Mouse (Mus musculus): ENCODE results near the gene Batf2. TPM values are rescaled to one million over a fixed set of nuclear protein-coding genes. Genes with fewer than 3 reads are reported as not detected.

The Batf2 gene
- polyA plus RNA-seq (2015; fragmentation: Nextera tagmentation; extraction: Ambion mirVana): 0.23 TPM in 1 of 2 replicates, not detected in the other

GRCm38 (mm10) chr19:6140678-6141393, at the start of gene Batf2:
Gene Batf2, plus strand, starts transcription at chr19:6140983.
- Histone ChIP-seq H3K4me2 (peak within 1 kb of the TSS; percentile 78), H3K4me1 (peaks cover 10% of the 10 kb centered on the region), H3K36me3 (peaks cover 20% of the 10 kb centered on the region), H3K9me3 (no peaks in the 10 kb centered on the region), H3K9ac (peak within 1 kb of the TSS; percentile 86), H3K27ac (peak within 1 kb of the TSS; percentile 97), H3K27me3 (no peaks in the 10 kb centered on the region), H3K4me3 (peak within 1 kb of the TSS; percentile 67)
- WGBS: under 1% methylated on average over 67 of the region's 68 CpGs
- ATAC-seq (ENCODE audit: insufficient number of reproducible peaks, insufficient read depth, low FRiP score, low TSS enrichment, low read depth): peak; percentile 90

- Histone ChIP-seq H3K4me3 (no peak within 1 kb of the TSS), H3K9me3 (no peaks in the 10 kb centered on the region)
These were observed 46.7 kb upstream of the Batf2 start, which contains the start of gene AC131692.1 for GRCm38 (mm10) chr19:6094119-6094518. Gene AC131692.1, plus strand, starts transcription at chr19:6094419.

GRCm38 (mm10) chr19:6097847-6098246, 42.9 kb upstream of the Batf2 start:
- H3K4me3 ChIP-seq: no peak overlapping the region
- ATAC-seq (ENCODE audit: insufficient number of reproducible peaks, insufficient read depth, low FRiP score, low TSS enrichment, low read depth): no peak
- H3K27me3 ChIP-seq: no peaks in the 10 kb centered on the region
- H3K27ac ChIP-seq: no peak overlapping the region
- peaks cover 48% of the 10 kb centered on the region for H3K36me3 ChIP-seq
- 82% methylated on average over 3 of the region's 3 CpGs for WGBS
- H3K9ac ChIP-seq: no peak overlapping the region
- peaks cover 7% of the 10 kb centered on the region; the same call in 1 of the 2 replicates for H3K4me1 ChIP-seq
- H3K4me2 ChIP-seq: no peak overlapping the region
- H3K9me3 ChIP-seq: no peaks in the 10 kb centered on the region

More at GRCm38 (mm10) chr19:6094119-6094518, 46.7 kb upstream of the Batf2 start, which contains the start of gene AC131692.1:
- Histone ChIP-seq H3K36me3 (peaks cover 79% of the 10 kb centered on the region), H3K4me2 (no peak within 1 kb of the TSS), H3K27ac (no peak within 1 kb of the TSS), H3K4me1 (no peaks in the 10 kb centered on the region), H3K27me3 (no peaks in the 10 kb centered on the region), H3K9ac (0 out of 2 replicates have a peak within 1 kb of the TSS, but pooled peaks have one; percentile 11)
- WGBS: 92% methylated on average over 7 of the region's 7 CpGs
- ATAC-seq (ENCODE audit: insufficient number of reproducible peaks, insufficient read depth, low FRiP score, low TSS enrichment, low read depth): no peak

- H3K9ac ChIP-seq: no peak overlapping the region
- peaks cover 7% of the 10 kb centered on the region; the same call in 1 of the 2 replicates for H3K4me1 ChIP-seq
- no peaks in the 10 kb centered on the region for H3K9me3 ChIP-seq
- no peaks in the 10 kb centered on the region for H3K27me3 ChIP-seq
- no peak overlapping the region for H3K4me3 ChIP-seq
- H3K27ac ChIP-seq: no peak overlapping the region
- H3K36me3 ChIP-seq: peaks cover 19% of the 10 kb centered on the region; the same call in 1 of the 2 replicates
- no peak overlapping the region for H3K4me2 ChIP-seq
- no peak for ATAC-seq (ENCODE audit: insufficient number of reproducible peaks, insufficient read depth, low FRiP score, low TSS enrichment, low read depth)
- 16% methylated on average over 6 of the region's 6 CpGs for WGBS
These were observed 39.6 kb upstream of the Batf2 start for GRCm38 (mm10) chr19:6101186-6101585.

- H3K4me1 ChIP-seq: peaks cover 7% of the 10 kb centered on the region; the same call in 1 of the 2 replicates
- H3K9ac ChIP-seq: no peak overlapping the region
- ATAC-seq (ENCODE audit: insufficient number of reproducible peaks, insufficient read depth, low FRiP score, low TSS enrichment, low read depth): peak; percentile 68; the same call in 1 of the 2 replicates
- no peak overlapping the region for H3K4me2 ChIP-seq
- no peaks in the 10 kb centered on the region for H3K9me3 ChIP-seq
- 78% methylated on average over 6 of the region's 6 CpGs for WGBS
- no peak overlapping the region for H3K4me3 ChIP-seq
- no peaks in the 10 kb centered on the region for H3K27me3 ChIP-seq
- H3K27ac ChIP-seq: no peak overlapping the region
- H3K36me3 ChIP-seq: peaks cover 13% of the 10 kb centered on the region; the same call in 1 of the 2 replicates
These were observed 38.5 kb upstream of the Batf2 start for GRCm38 (mm10) chr19:6102169-6102853.

GRCm38 (mm10) chr19:6104476-6104875, 36.3 kb upstream of the Batf2 start:
- Histone ChIP-seq H3K4me3 (no peak overlapping the region), H3K4me1 (peaks cover 7% of the 10 kb centered on the region; the same call in 1 of the 2 replicates), H3K27me3 (no peaks in the 10 kb centered on the region), H3K36me3 (0 out of 2 replicates have a peak, but pooled peaks cover 1% of the 10 kb centered on the region), H3K27ac (no peak overlapping the region), H3K9ac (no peak overlapping the region), H3K9me3 (no peaks in the 10 kb centered on the region), H3K4me2 (no peak overlapping the region)
- WGBS: 81% methylated on average over 4 of the region's 4 CpGs
- no peak for ATAC-seq (ENCODE audit: insufficient number of reproducible peaks, insufficient read depth, low FRiP score, low TSS enrichment, low read depth)

- ATAC-seq (ENCODE audit: insufficient number of reproducible peaks, insufficient read depth, low FRiP score, low TSS enrichment, low read depth): no peak
- 81% methylated on average over 7 of the region's 7 CpGs for WGBS
These were observed 35.2 kb upstream of the Batf2 start, which contains the start of gene Naaladl1 for GRCm38 (mm10) chr19:6105586-6105985. Gene Naaladl1, plus strand, starts transcription at chr19:6105782.

GRCm38 (mm10) chr19:6113116-6113515, 27.7 kb upstream of the Batf2 start:
- Histone ChIP-seq H3K4me1 (peaks cover 14% of the 10 kb centered on the region), H3K27ac (no peak overlapping the region), H3K4me3 (no peak overlapping the region), H3K36me3 (peaks cover 37% of the 10 kb centered on the region), H3K9ac (no peak overlapping the region), H3K9me3 (no peaks in the 10 kb centered on the region), H3K4me2 (no peak overlapping the region), H3K27me3 (no peaks in the 10 kb centered on the region)
- 78% methylated on average over 6 of the region's 6 CpGs for WGBS
- no peak for ATAC-seq (ENCODE audit: insufficient number of reproducible peaks, insufficient read depth, low FRiP score, low TSS enrichment, low read depth)

More at GRCm38 (mm10) chr19:6105586-6105985, 35.2 kb upstream of the Batf2 start, which contains the start of gene Naaladl1:
- H3K4me3 ChIP-seq: no peak within 1 kb of the TSS
- no peak within 1 kb of the TSS for H3K4me2 ChIP-seq
- H3K36me3 ChIP-seq: no peaks in the 10 kb centered on the region
- no peaks in the 10 kb centered on the region for H3K9me3 ChIP-seq
- H3K27ac ChIP-seq: no peak within 1 kb of the TSS
- peaks cover 7% of the 10 kb centered on the region; the same call in 1 of the 2 replicates for H3K4me1 ChIP-seq
- H3K27me3 ChIP-seq: no peaks in the 10 kb centered on the region
- no peak within 1 kb of the TSS for H3K9ac ChIP-seq

GRCm38 (mm10) chr19:6116113-6116850, 24.5 kb upstream of the Batf2 start:
- ATAC-seq (ENCODE audit: insufficient number of reproducible peaks, insufficient read depth, low FRiP score, low TSS enrichment, low read depth): no peak
- 0 out of 2 replicates have a peak overlapping the region, but pooled peaks have one; percentile 94 for H3K4me3 ChIP-seq
- no peak overlapping the region for H3K27ac ChIP-seq
- H3K4me1 ChIP-seq: peaks cover 19% of the 10 kb centered on the region
- H3K9ac ChIP-seq: peak overlapping the region; percentile 91; the same call in 1 of the 2 replicates
- H3K27me3 ChIP-seq: no peaks in the 10 kb centered on the region
- 88% methylated on average over 15 of the region's 15 CpGs for WGBS
- H3K9me3 ChIP-seq: no peaks in the 10 kb centered on the region
- peak overlapping the region; percentile 89 for H3K4me2 ChIP-seq
- H3K36me3 ChIP-seq: peaks cover 41% of the 10 kb centered on the region

- no peaks in the 10 kb centered on the region for H3K27me3 ChIP-seq
- H3K4me3 ChIP-seq: peak overlapping the region; percentile 94
- peaks cover 44% of the 10 kb centered on the region for H3K36me3 ChIP-seq
- H3K4me2 ChIP-seq: peak overlapping the region; percentile 89
- no peak for ATAC-seq (ENCODE audit: insufficient number of reproducible peaks, insufficient read depth, low FRiP score, low TSS enrichment, low read depth)
- H3K27ac ChIP-seq: peak overlapping the region; percentile 96
- H3K4me1 ChIP-seq: peaks cover 19% of the 10 kb centered on the region
- peak overlapping the region; percentile 91 for H3K9ac ChIP-seq
- no peaks in the 10 kb centered on the region for H3K9me3 ChIP-seq
- WGBS: 5% methylated on average over 32 of the region's 32 CpGs
These were observed 23.3 kb upstream of the Batf2 start for GRCm38 (mm10) chr19:6117346-6117985.
